Mouse (Mus musculus) ES-Bruce4 (cell line): ENCODE results near the gene Syngr1.

ENCODE experiments used
- EP300 ChIP-seq: IDR thresholded peaks from 2 replicates; pipeline ENCODE4 v1.6.1; 2011; ENCODE audit warnings: low read depth, low read length; ENCODE audit not compliant: insufficient read depth
- POLR2A ChIP-seq: IDR thresholded peaks from one replicate; pipeline ENCODE4 v1.8.1; 2011; ENCODE audit warnings: low read length; ENCODE audit not compliant: insufficient read depth

- TF ChIP-seq EP300 = no peak
- no peak for TF ChIP-seq POLR2A
Measured at GRCm38 (mm10) chr15:80101503-80101902, 10.4 kb downstream of the Syngr1 start.
